Mouse (Mus musculus) neutrophil, adult 83 days (primary cell): ENCODE measurements around the gene Gm3164. TPM values are rescaled to one million over a fixed set of nuclear protein-coding genes. Genes with fewer than 3 reads are reported as not detected.

Experiments
- total RNA-seq, 2 experiments: library from RNA; stranded (reverse); gene quantifications; one replicate each; pipeline ENCODE4 v1.2.4; 2023

The Gm3164 gene
- total RNA-seq: not detected

GRCm38 (mm10) chr14:4414965-4415835 lies at the start of gene Gm3164:
Gene Gm3164 (plus strand): TSS chr14:4415448.

GRCm38 (mm10) chr14:4397226-4397625 lies 18.0 kb upstream of the Gm3164 start, which contains the start of gene Gm3159:
Gene Gm3159 (plus strand): TSS chr14:4397526.

GRCm38 (mm10) chr14:4430692-4431091 lies 15.4 kb downstream of the Gm3164 start, which contains the start of gene Gm3173:
Gene Gm3173 (plus strand): TSS chr14:4430992.

GRCm38 (mm10) chr14:4481445-4481844 lies 66.2 kb downstream of the Gm3164 start, which contains the start of gene Gm3182:
Gene Gm3182 (plus strand): TSS chr14:4481745.

Other genes starting within 250 kb of the Gm3164 start
- gene Gm2974, start 232.9 kb upstream of the Gm3164 start, total RNA-seq: not detected
- gene Gm3138, start 165.8 kb upstream of the Gm3164 start, total RNA-seq: not detected
- gene Gm3149, start 98.2 kb upstream of the Gm3164 start, total RNA-seq: not detected
- gene 2610042L04Rik, start 80.7 kb upstream of the Gm3164 start, total RNA-seq: not detected
- not detected for gene Gm3159, start 17.9 kb upstream of the Gm3164 start, total RNA-seq
- not detected for gene Gm3173, start 15.5 kb downstream of the Gm3164 start, total RNA-seq
- gene Gm3182, start 66.3 kb downstream of the Gm3164 start, total RNA-seq: not detected
- not detected for gene Gm3047, start 140.0 kb downstream of the Gm3164 start, total RNA-seq
- not detected for gene Gm8159, start 216.9 kb downstream of the Gm3164 start, total RNA-seq
- gene Gm3239, start 248.7 kb downstream of the Gm3164 start, total RNA-seq: not detected